Mouse (Mus musculus): ENCODE results near the gene Cinp.

The Cinp gene

GRCm38 (mm10) chr12:110835182-110835581 lies 53.8 kb downstream of the Cinp start:
- no peak for DNase-seq (ENCODE audit: low spot score in 2 of 2)

- DNase-seq (ENCODE audit: low spot score in 2 of 2): no peak
These were observed 58.5 kb downstream of the Cinp start for GRCm38 (mm10) chr12:110830293-110831024.

GRCm38 (mm10) chr12:110828908-110829307 lies 60.0 kb downstream of the Cinp start:
- DNase-seq (ENCODE audit: low spot score in 2 of 2): no peak
